Mouse (Mus musculus): ENCODE measurements around the gene Isca2. TPM values are rescaled to one million over a fixed set of nuclear protein-coding genes. Genes with fewer than 3 reads are reported as not detected.

Isca2 gene
- total RNA-seq, 2 experiments from 2014 or later, result 46.8 to 48.2 TPM

GRCm38 (mm10) chr12:84771981-84772520 is 1.0 kb upstream of the Isca2 start:
- no peak for DNase-seq (ENCODE audit: low spot score)

GRCm38 (mm10) chr12:84773476-84773875 is 425 bp downstream of the Isca2 start:
- no peak for DNase-seq (ENCODE audit: low spot score)

GRCm38 (mm10) chr12:84774376-84774775 is 1.3 kb downstream of the Isca2 start:
- no peak for DNase-seq (ENCODE audit: low spot score)

GRCm38 (mm10) chr12:84776229-84776628 is 3.2 kb downstream of the Isca2 start:
- DNase-seq (ENCODE audit: low spot score), result no peak

GRCm38 (mm10) chr12:84784604-84785381 is 11.7 kb downstream of the Isca2 start:
- peak; percentile 86 for DNase-seq (ENCODE audit: low spot score)

- DNase-seq (ENCODE audit: low spot score), result no peak
Measured at GRCm38 (mm10) chr12:84786091-84786490, 13.0 kb downstream of the Isca2 start.

GRCm38 (mm10) chr12:84790853-84791252 is 17.8 kb downstream of the Isca2 start:
- no peak for DNase-seq (ENCODE audit: low spot score)

GRCm38 (mm10) chr12:84792629-84793028 is 19.6 kb downstream of the Isca2 start:
- no peak for DNase-seq (ENCODE audit: low spot score)

GRCm38 (mm10) chr12:84794647-84795046 is 21.6 kb downstream of the Isca2 start:
- no peak for DNase-seq (ENCODE audit: low spot score)

GRCm38 (mm10) chr12:84799086-84799485 is 26.0 kb downstream of the Isca2 start:
- no peak for DNase-seq (ENCODE audit: low spot score)

GRCm38 (mm10) chr12:84800419-84800818 is 27.4 kb downstream of the Isca2 start:
- DNase-seq (ENCODE audit: low spot score), result peak; percentile 9

- no peak for DNase-seq (ENCODE audit: low spot score)
Measured at GRCm38 (mm10) chr12:84801532-84802110, 28.6 kb downstream of the Isca2 start.

- DNase-seq (ENCODE audit: low spot score), result no peak
Measured at GRCm38 (mm10) chr12:84802625-84803024, 29.6 kb downstream of the Isca2 start.

- no peak for DNase-seq (ENCODE audit: low spot score)
Measured at GRCm38 (mm10) chr12:84805228-84805842, 32.3 kb downstream of the Isca2 start.

- no peak for DNase-seq (ENCODE audit: low spot score)
Measured at GRCm38 (mm10) chr12:84806010-84806409, 33.0 kb downstream of the Isca2 start.

GRCm38 (mm10) chr12:84806726-84807125 is 33.7 kb downstream of the Isca2 start:
- DNase-seq (ENCODE audit: low spot score), result no peak

GRCm38 (mm10) chr12:84807351-84807750 is 34.3 kb downstream of the Isca2 start:
- DNase-seq (ENCODE audit: low spot score), result no peak

- no peak for DNase-seq (ENCODE audit: low spot score)
Measured at GRCm38 (mm10) chr12:84809033-84809432, 36.0 kb downstream of the Isca2 start.

- DNase-seq (ENCODE audit: low spot score), result no peak
Measured at GRCm38 (mm10) chr12:84810810-84811209, 37.8 kb downstream of the Isca2 start.

- DNase-seq (ENCODE audit: low spot score), result no peak
Measured at GRCm38 (mm10) chr12:84811510-84811909, 38.5 kb downstream of the Isca2 start.

- DNase-seq (ENCODE audit: low spot score), result no peak
Measured at GRCm38 (mm10) chr12:84812004-84812403, 39.0 kb downstream of the Isca2 start.

GRCm38 (mm10) chr12:84813773-84814172 is 40.7 kb downstream of the Isca2 start:
- DNase-seq (ENCODE audit: low spot score), result no peak

Measured in gastrocnemius, adult 18-20 months (tissue).